Mouse (Mus musculus) adrenal gland (tissue): ENCODE measurements around the gene Pamr1.

Experiments
- intact Hi-C: fragments of 180-260 bp; cut with DNase I; formaldehyde crosslinking; loops from one replicate; pipeline ENCODE4 v1.15.1; 2025

Pamr1 gene

GRCm38 (mm10) chr2:102659521-102659830 is 109.7 kb downstream of the Pamr1 start:
- intact Hi-C loops, result no loop called here

- intact Hi-C loops, result no loop called here
Measured at GRCm38 (mm10) chr2:102661052-102661451, 111.2 kb downstream of the Pamr1 start.

GRCm38 (mm10) chr2:102662911-102663310 is 113.1 kb downstream of the Pamr1 start:
- intact Hi-C loops, result no loop called here

- intact Hi-C loops, result no loop called here
Measured at GRCm38 (mm10) chr2:102663339-102663738, 113.5 kb downstream of the Pamr1 start.

- intact Hi-C loops, result no loop called here
Measured at GRCm38 (mm10) chr2:102663865-102664264, 114.1 kb downstream of the Pamr1 start.

- intact Hi-C loops, result no loop called here
Measured at GRCm38 (mm10) chr2:102667981-102668380, 118.2 kb downstream of the Pamr1 start.

- intact Hi-C loops, result no loop called here
Measured at GRCm38 (mm10) chr2:102669580-102669979, 119.8 kb downstream of the Pamr1 start.

- intact Hi-C loops, result loop anchor here (10.0 kb wide), 1 partner anchor 680 kb away; no protein-coding TSS in a partner anchor
Measured at GRCm38 (mm10) chr2:102674582-102674981, 124.8 kb downstream of the Pamr1 start.

GRCm38 (mm10) chr2:102675275-102675674 is 125.5 kb downstream of the Pamr1 start:
- intact Hi-C loops, result loop anchor here (10.0 kb wide), 1 partner anchor 680 kb away; no protein-coding TSS in a partner anchor

GRCm38 (mm10) chr2:102676716-102677312 is 127.0 kb downstream of the Pamr1 start:
- intact Hi-C loops, result loop anchor here (10.0 kb wide), 1 partner anchor 678 kb away; no protein-coding TSS in a partner anchor

GRCm38 (mm10) chr2:102677400-102677799 is 127.6 kb downstream of the Pamr1 start:
- intact Hi-C loops, result loop anchor here (10.0 kb wide), 1 partner anchor 677 kb away; no protein-coding TSS in a partner anchor

GRCm38 (mm10) chr2:102681351-102681750 is 131.5 kb downstream of the Pamr1 start:
- intact Hi-C loops, result loop anchor here (5.0 to 10.0 kb wide), 2 partner anchors 123 to 401 kb away; no protein-coding TSS in a partner anchor

GRCm38 (mm10) chr2:102682168-102682567 is 132.4 kb downstream of the Pamr1 start:
- intact Hi-C loops, result loop anchor here (5.0 to 10.0 kb wide), 2 partner anchors 123 to 400 kb away; no protein-coding TSS in a partner anchor

- intact Hi-C loops, result loop anchor here (5.0 to 10.0 kb wide), 2 partner anchors 119 to 332 kb away; no protein-coding TSS in a partner anchor
Measured at GRCm38 (mm10) chr2:102685371-102686107, 135.7 kb downstream of the Pamr1 start.

GRCm38 (mm10) chr2:102686108-102686450 is 136.3 kb downstream of the Pamr1 start:
- intact Hi-C loops, result loop anchor here (5.0 to 10.0 kb wide), 2 partner anchors 119 to 331 kb away; no protein-coding TSS in a partner anchor
